Mouse (Mus musculus): Measurements from ENCODE around the gene Trim63. TPM values are rescaled to one million over a fixed set of nuclear protein-coding genes. Genes with fewer than 3 reads are reported as not detected.
"Not testable (repeated sequence)": the region's sequence is repeated elsewhere in the genome, so short reads cannot be mapped to it uniquely, and the experiment has no call there.

Gene Trim63
- polyA plus RNA-seq, 1 experiment from 2014 or later = 0.13 TPM

- no peak overlapping the region for H3K9ac ChIP-seq (ENCODE audit: low read length)
- no peak for DNase-seq (ENCODE audit: low spot score)
- 74% methylated on average over 5 of the region's 5 CpGs for WGBS
- no peak overlapping the region for H3K4me3 ChIP-seq (ENCODE audit: low read depth, low read length)
- H3K4me1 ChIP-seq (replicated peaks; ENCODE audit: control insufficient read depth, insufficient read depth, low read length) = no peaks in the 10 kb centered on the region
- H3K9me3 ChIP-seq (ENCODE audit: control insufficient read depth, low read length) = no peaks in the 10 kb centered on the region
- no peak for ATAC-seq (replicated peaks; ENCODE audit: low FRiP score)
- no peaks in the 10 kb centered on the region for H3K27me3 ChIP-seq (ENCODE audit: control insufficient read depth, insufficient read depth, low read length)
- H3K36me3 ChIP-seq (ENCODE audit: control insufficient read depth, insufficient read depth, low read length) = no peaks in the 10 kb centered on the region
- no peak overlapping the region for H3K4me2 ChIP-seq (ENCODE audit: low read depth, low read length, severe bottlenecking)
- no peak overlapping the region for H3K27ac ChIP-seq (ENCODE audit: low read depth, low read length)
Measured at GRCm38 (mm10) chr4:134319674-134320073, 4.8 kb downstream of the Trim63 start.

- ATAC-seq (replicated peaks; ENCODE audit: low FRiP score) (no peak), DNase-seq (ENCODE audit: low spot score) (no peak)
- Histone ChIP-seq H3K9ac (ENCODE audit: low read length) (no peak overlapping the region), H3K4me2 (ENCODE audit: low read depth, low read length, severe bottlenecking) (no peak overlapping the region), H3K27ac (ENCODE audit: low read depth, low read length) (no peak overlapping the region), H3K4me1 (replicated peaks; ENCODE audit: control insufficient read depth, insufficient read depth, low read length) (no peaks in the 10 kb centered on the region), H3K4me3 (ENCODE audit: low read depth, low read length) (no peak overlapping the region), H3K36me3 (ENCODE audit: control insufficient read depth, insufficient read depth, low read length) (no peaks in the 10 kb centered on the region), H3K9me3 (ENCODE audit: control insufficient read depth, low read length) (no peaks in the 10 kb centered on the region), H3K27me3 (ENCODE audit: control insufficient read depth, insufficient read depth, low read length) (no peaks in the 10 kb centered on the region)
- WGBS = 60% methylated on average over 3 of the region's 3 CpGs
Measured at GRCm38 (mm10) chr4:134321524-134321923, 6.6 kb downstream of the Trim63 start.

DNA sequence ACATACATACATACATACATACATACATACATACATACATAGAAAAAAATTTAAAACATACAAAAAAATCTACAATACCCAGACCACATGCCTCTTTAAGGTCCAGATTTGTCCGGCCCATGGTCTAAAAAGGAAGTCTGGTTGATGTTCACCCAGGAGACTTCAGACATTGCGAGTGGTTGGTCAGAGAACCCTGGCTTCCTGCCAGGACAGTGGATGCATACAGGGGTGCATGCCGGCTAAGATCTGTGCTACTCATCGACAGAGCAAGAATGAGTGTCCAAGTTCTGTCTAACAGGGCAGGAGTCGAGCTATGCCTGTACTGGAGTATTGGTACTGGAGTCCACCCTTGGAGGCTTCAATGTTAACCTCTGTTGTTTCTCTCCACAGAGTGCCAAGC, 9.7 kb downstream of the Trim63 start:
- H3K9me3 ChIP-seq (ENCODE audit: control insufficient read depth, low read length) = no peaks in the 10 kb centered on the region
- H3K4me3 ChIP-seq (ENCODE audit: low read depth, low read length) = no peak overlapping the region
- ATAC-seq (replicated peaks; ENCODE audit: low FRiP score) (no peak), DNase-seq (ENCODE audit: low spot score) (no peak)
- no peak overlapping the region for H3K4me2 ChIP-seq (ENCODE audit: low read depth, low read length, severe bottlenecking)
- H3K4me1 ChIP-seq (replicated peaks; ENCODE audit: control insufficient read depth, insufficient read depth, low read length) = no peaks in the 10 kb centered on the region
- 90% methylated on average over 5 of the region's 5 CpGs for WGBS
- H3K36me3 ChIP-seq (ENCODE audit: control insufficient read depth, insufficient read depth, low read length) = no peaks in the 10 kb centered on the region
- H3K27me3 ChIP-seq (ENCODE audit: control insufficient read depth, insufficient read depth, low read length) = no peaks in the 10 kb centered on the region
- H3K27ac ChIP-seq (ENCODE audit: low read depth, low read length) = no peak overlapping the region
- no peak overlapping the region for H3K9ac ChIP-seq (ENCODE audit: low read length)

GRCm38 (mm10) chr4:134326859-134327530, 12.1 kb downstream of the Trim63 start:
- no peaks in the 10 kb centered on the region for H3K4me1 ChIP-seq (replicated peaks; ENCODE audit: control insufficient read depth, insufficient read depth, low read length)
- no peak overlapping the region for H3K4me2 ChIP-seq (ENCODE audit: low read depth, low read length, severe bottlenecking)
- ATAC-seq (replicated peaks; ENCODE audit: low FRiP score) (no peak), DNase-seq (ENCODE audit: low spot score) (no peak)
- no peaks in the 10 kb centered on the region for H3K36me3 ChIP-seq (ENCODE audit: control insufficient read depth, insufficient read depth, low read length)
- no peaks in the 10 kb centered on the region for H3K9me3 ChIP-seq (ENCODE audit: control insufficient read depth, low read length)
- 64% methylated on average over 5 of the region's 5 CpGs for WGBS
- no peak overlapping the region for H3K9ac ChIP-seq (ENCODE audit: low read length)
- no peak overlapping the region for H3K27ac ChIP-seq (ENCODE audit: low read depth, low read length)
- no peak overlapping the region for H3K4me3 ChIP-seq (ENCODE audit: low read depth, low read length)
- H3K27me3 ChIP-seq (ENCODE audit: control insufficient read depth, insufficient read depth, low read length) = no peaks in the 10 kb centered on the region

- H3K4me1 ChIP-seq (replicated peaks; ENCODE audit: control insufficient read depth, insufficient read depth, low read length) = no peaks in the 10 kb centered on the region
- DNase-seq (ENCODE audit: low spot score) (no peak), ATAC-seq (replicated peaks; ENCODE audit: low FRiP score) (no peak)
- WGBS = 62% methylated on average over 8 of the region's 8 CpGs
- H3K4me3 ChIP-seq (ENCODE audit: low read depth, low read length) = no peak overlapping the region
- H3K27me3 ChIP-seq (ENCODE audit: control insufficient read depth, insufficient read depth, low read length) = no peaks in the 10 kb centered on the region
- H3K9me3 ChIP-seq (ENCODE audit: control insufficient read depth, low read length) = no peaks in the 10 kb centered on the region
- no peaks in the 10 kb centered on the region for H3K36me3 ChIP-seq (ENCODE audit: control insufficient read depth, insufficient read depth, low read length)
- H3K27ac ChIP-seq (ENCODE audit: low read depth, low read length) = no peak overlapping the region
- H3K4me2 ChIP-seq (ENCODE audit: low read depth, low read length, severe bottlenecking) = no peak overlapping the region
- no peak overlapping the region for H3K9ac ChIP-seq (ENCODE audit: low read length)
Measured at GRCm38 (mm10) chr4:134328151-134328550, 13.2 kb downstream of the Trim63 start.

DNA sequence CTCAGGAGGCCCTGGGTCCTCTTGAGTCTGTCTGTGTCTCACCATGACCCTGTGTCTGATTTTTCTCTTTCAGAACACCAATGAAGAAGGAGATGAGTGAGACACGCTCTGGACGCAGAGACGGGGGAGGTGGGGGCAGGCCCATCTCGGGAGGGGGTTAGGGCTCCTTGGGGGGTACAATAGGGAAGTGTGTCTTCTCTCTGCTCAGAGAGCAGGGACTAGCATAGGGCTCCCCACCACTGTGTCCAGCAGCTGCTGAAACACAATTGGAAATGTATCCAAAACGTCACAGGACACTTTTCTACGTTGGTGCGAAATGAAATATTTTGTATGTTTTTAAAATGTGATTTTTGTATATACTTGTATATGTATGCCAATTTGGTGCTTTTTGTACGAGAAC, 13.9 kb downstream of the Trim63 start:
- H3K9me3 ChIP-seq (ENCODE audit: control insufficient read depth, low read length) = no peaks in the 10 kb centered on the region
- WGBS = 90% methylated on average over 8 of the region's 8 CpGs

GRCm38 (mm10) chr4:134330281-134330680, 15.4 kb downstream of the Trim63 start:
- 67% methylated on average over 5 of the region's 5 CpGs for WGBS
- Histone ChIP-seq H3K4me2 (ENCODE audit: low read depth, low read length, severe bottlenecking) (no peak overlapping the region), H3K27me3 (ENCODE audit: control insufficient read depth, insufficient read depth, low read length) (no peaks in the 10 kb centered on the region), H3K9ac (ENCODE audit: low read length) (no peak overlapping the region), H3K27ac (ENCODE audit: low read depth, low read length) (no peak overlapping the region), H3K4me1 (replicated peaks; ENCODE audit: control insufficient read depth, insufficient read depth, low read length) (no peaks in the 10 kb centered on the region), H3K9me3 (ENCODE audit: control insufficient read depth, low read length) (no peaks in the 10 kb centered on the region), H3K36me3 (ENCODE audit: control insufficient read depth, insufficient read depth, low read length) (no peaks in the 10 kb centered on the region), H3K4me3 (ENCODE audit: low read depth, low read length) (no peak overlapping the region)
- DNase-seq (ENCODE audit: low spot score) (no peak), ATAC-seq (replicated peaks; ENCODE audit: low FRiP score) (no peak)

More for the DNA sequence above, 13.9 kb downstream of the Trim63 start:
- Histone ChIP-seq H3K36me3 (ENCODE audit: control insufficient read depth, insufficient read depth, low read length) (no peaks in the 10 kb centered on the region), H3K9ac (ENCODE audit: low read length) (no peak overlapping the region), H3K4me3 (ENCODE audit: low read depth, low read length) (no peak overlapping the region), H3K4me2 (ENCODE audit: low read depth, low read length, severe bottlenecking) (no peak overlapping the region), H3K27me3 (ENCODE audit: control insufficient read depth, insufficient read depth, low read length) (no peaks in the 10 kb centered on the region), H3K27ac (ENCODE audit: low read depth, low read length) (no peak overlapping the region), H3K4me1 (replicated peaks; ENCODE audit: control insufficient read depth, insufficient read depth, low read length) (no peaks in the 10 kb centered on the region)
- ATAC-seq (replicated peaks; ENCODE audit: low FRiP score) (no peak), DNase-seq (ENCODE audit: low spot score) (no peak)

DNA sequence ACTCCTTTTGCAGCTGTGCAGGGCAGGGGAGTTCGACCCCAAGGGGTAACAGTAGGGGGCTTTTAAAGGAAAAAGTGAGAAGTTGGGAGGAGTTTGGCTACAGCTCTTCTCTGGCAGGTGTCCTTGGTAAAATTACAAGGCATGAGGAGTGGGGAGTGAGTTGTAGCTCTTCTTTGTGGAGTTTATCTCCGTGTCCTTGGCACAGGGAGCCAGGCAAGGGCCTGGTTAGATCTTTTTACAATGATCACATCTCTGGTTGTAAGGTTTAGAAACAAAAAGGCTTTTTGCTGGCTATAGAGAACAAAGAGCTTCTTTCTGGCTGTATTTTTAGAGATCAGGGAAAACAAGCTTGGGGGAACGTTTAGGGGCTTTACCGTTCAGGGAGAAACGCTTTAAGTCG, 26.3 kb downstream of the Trim63 start:
- 72% methylated on average over 6 of the region's 6 CpGs for WGBS
- not testable (repeated sequence) for H3K4me2 ChIP-seq (ENCODE audit: low read depth, low read length, severe bottlenecking); H3K4me3 ChIP-seq (ENCODE audit: low read depth, low read length); H3K27ac ChIP-seq (ENCODE audit: low read depth, low read length); H3K4me1 ChIP-seq (replicated peaks; ENCODE audit: control insufficient read depth, insufficient read depth, low read length); H3K9me3 ChIP-seq (ENCODE audit: control insufficient read depth, low read length); DNase-seq (ENCODE audit: low spot score); H3K36me3 ChIP-seq (ENCODE audit: control insufficient read depth, insufficient read depth, low read length); ATAC-seq (replicated peaks; ENCODE audit: low FRiP score); H3K9ac ChIP-seq (ENCODE audit: low read length)
- peaks cover 28% of the 10 kb centered on the region for H3K27me3 ChIP-seq (ENCODE audit: control insufficient read depth, insufficient read depth, low read length)

- H3K4me1 ChIP-seq (replicated peaks; ENCODE audit: control insufficient read depth, insufficient read depth, low read length) = peaks cover 5% of the 10 kb centered on the region; the same call in 1 of the 2 replicates
- H3K9ac ChIP-seq (ENCODE audit: low read length) = no peak overlapping the region
- H3K4me3 ChIP-seq (ENCODE audit: low read depth, low read length) = no peak overlapping the region
- DNase-seq (ENCODE audit: low spot score) (no peak), ATAC-seq (replicated peaks; ENCODE audit: low FRiP score) (no peak)
- no peak overlapping the region for H3K27ac ChIP-seq (ENCODE audit: low read depth, low read length)
- H3K9me3 ChIP-seq (ENCODE audit: control insufficient read depth, low read length) = no peaks in the 10 kb centered on the region; the same call in 1 of the 2 replicates
- peaks cover 28% of the 10 kb centered on the region for H3K27me3 ChIP-seq (ENCODE audit: control insufficient read depth, insufficient read depth, low read length)
- H3K4me2 ChIP-seq (ENCODE audit: low read depth, low read length, severe bottlenecking) = no peak overlapping the region
- 44% methylated on average over 11 of the region's 11 CpGs for WGBS
- no peaks in the 10 kb centered on the region for H3K36me3 ChIP-seq (ENCODE audit: control insufficient read depth, insufficient read depth, low read length)
Measured at GRCm38 (mm10) chr4:134342213-134342779, 27.4 kb downstream of the Trim63 start.

All from forebrain, embryonic 11.5 days (tissue).